Mouse (Mus musculus) large intestine, adult 2 months (tissue): Measurements from ENCODE around the gene Uxt. TPM values are rescaled to one million over a fixed set of nuclear protein-coding genes. Genes with fewer than 3 reads are reported as not detected.

Source experiments
- DNase-seq: peaks from one replicate; pipeline ENCODE4 v3.0.0-alpha.2; 2012; ENCODE audit warnings: low read depth, low spot score
- WGBS: fragments of 180-500 bp; shearing (Covaris S2); methylation state at CpG from one replicate; pipeline ENCODE4 v1.1.7; 2018; 5-methylcytosine and 5-hydroxymethylcytosine counted together
- polyA plus RNA-seq: library from polyadenylated mRNA; depleted of rRNA; stranded (reverse); fragments of >200 nt; gene quantifications from 2 replicates; pipeline ENCODE4 v1.2.3, GENCODE M21; 2012; rRNA removed

The Uxt gene
- polyA plus RNA-seq, result 20.1 and 27.3 TPM in 2 replicates

DNA sequence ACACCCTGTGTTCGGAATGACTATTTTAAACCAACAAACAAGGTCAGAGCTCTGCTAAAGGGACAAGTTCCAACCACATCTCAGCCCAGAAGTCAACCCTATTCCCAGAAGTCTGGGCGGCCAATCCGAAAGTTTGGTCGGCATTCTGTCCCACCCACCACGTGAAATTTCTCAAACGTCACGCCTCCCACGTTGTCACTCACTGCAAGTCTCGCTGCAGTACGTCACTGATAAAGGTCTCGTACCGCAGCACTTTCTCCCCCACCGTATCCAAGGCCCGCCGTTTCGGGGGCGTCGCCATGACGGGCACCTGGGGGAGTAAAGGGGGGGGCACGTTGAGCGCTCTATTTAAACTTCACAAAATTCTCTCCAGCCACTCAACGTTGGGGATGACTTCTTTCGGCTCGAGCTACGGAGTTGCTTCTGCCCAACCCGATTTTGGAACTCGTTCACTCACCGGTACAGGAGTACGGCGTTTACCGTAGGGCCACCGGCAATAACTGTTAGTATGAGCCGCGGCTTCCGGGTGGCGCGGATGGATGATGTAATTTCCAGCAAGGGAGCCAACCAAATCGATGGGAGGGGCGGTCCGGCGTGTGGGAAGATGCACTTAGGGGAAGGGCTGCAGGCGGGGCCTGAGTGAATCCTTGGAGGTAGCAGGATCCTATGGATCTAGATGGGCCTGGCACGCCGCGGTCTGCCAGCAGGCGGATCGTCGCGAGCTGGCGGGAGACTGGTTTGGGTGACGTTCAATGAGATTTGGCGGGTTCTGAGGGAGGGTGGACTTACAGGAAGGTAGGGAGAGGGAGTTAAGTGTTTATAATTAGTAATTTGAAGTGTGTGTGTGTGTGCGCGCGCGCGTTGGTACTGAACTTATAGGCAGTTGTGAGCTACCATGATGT is at the start of gene Uxt:
Gene Uxt, minus strand, starts transcription at position 541 of the 902 bp plus-strand sequence.
- peak; percentile 47 for DNase-seq
- WGBS, result 18% methylated on average over 57 of the region's 57 CpGs

DNA sequence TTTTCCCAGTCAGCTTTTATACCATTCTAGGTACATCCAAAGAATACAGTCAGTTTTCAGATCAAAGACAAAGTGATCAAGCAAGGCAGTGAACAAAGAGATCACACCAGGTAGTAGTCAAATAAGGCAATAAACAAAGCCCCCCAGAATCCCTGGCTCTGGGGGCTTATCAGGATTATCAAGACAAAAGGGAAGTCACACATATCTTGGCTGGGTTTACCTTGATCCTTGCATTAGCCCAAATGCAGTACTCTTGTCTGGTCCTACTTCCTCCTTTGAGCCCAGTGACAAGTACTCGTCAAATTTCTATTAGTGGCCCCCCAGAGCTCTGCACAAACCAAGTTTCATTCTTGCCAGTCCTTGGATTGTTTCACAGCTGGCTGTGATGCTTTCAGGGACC is 19.1 kb upstream of the Uxt start:
- no peak for DNase-seq
- 55% methylated on average over 1 of the region's 1 CpGs for WGBS

DNA sequence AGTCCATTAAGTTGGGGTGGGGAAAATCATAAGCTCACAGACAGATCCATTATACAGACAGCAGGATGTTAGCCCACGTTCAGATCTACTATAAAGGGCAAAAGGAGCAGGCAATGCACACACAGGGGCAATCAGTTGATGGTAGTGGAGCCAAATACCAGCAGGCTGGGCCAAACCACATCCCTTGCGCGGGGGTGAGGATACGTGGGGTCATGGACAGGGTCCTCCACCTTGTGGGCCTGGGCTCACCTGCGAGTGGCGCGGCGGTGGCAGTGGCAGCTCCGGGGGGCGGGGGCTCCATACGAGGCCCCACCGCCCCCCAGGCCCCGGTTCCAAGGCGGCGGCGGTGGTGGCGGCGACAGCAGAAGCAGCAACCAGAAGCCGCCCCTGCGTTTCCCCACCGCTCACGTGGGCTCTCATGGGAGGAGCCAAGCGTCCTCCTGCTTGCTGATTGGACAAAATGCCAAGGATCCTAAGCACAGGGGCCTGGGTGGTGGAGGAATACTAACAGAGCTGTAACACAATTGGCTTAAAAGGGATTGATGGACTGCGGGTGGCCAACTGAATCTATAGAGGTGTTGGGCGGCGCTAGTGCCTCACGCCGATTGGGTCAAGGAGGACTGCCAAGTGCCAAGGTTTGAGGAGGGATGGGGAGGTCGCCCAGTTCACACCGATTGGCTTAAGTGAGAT is 11.5 kb downstream of the Uxt start, which contains the start of gene Elk1:
Gene Elk1, minus strand, starts transcription at position 418 of the 690 bp plus-strand sequence.
- WGBS, result 14% methylated on average over 30 of the region's 30 CpGs
- peak; percentile 51 for DNase-seq

DNA sequence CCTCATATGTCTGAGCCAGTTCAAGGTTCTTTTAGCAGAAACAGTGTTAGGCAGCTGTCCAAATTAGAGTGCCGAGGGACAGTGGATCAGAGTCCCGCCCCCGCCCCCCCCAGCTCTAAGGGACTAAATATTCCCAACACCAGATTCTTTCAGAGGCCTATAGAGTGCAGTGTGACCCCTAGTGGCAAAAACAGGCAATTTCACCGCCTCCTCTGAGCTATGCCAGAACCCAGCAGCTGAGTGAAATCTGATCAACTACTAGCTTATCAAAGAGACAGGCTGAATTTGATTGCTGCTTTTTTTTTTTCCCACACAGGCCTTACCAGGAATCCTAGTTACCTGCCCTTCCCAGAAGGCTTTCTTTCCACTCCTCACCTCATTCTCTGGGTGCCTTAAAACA is 15.8 kb downstream of the Uxt start:
- 13% methylated on average over 4 of the region's 4 CpGs for WGBS
- DNase-seq, result no peak

GRCm38 (mm10) chrX:20931963-20932362 is 29.9 kb downstream of the Uxt start:
- WGBS, result 85% methylated on average over 1 of the region's 1 CpGs
- no peak for DNase-seq

DNA sequence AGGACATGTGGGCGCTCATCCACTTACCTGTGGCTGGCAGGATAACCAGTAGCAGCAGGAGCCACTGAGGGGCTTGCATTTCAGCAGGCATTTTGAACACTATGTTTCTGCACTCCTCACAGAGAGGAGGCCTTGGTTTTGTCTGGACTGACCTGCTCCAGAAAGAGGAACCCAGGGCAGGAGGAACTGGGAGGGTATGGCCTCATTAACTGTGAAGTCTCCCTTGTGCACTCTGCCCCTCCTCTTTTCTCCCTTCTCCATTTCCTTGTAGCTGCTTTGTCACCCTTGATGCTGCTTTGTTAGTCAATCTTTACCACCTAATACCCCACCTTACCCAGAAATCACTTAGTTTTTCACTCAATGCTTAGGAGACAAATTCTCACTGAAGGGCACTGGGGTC is 30.5 kb downstream of the Uxt start, which contains the start of gene Cfp:
Gene Cfp, minus strand, starts transcription at position 192 of the 400 bp plus-strand sequence.
- DNase-seq, result no peak
- 79% methylated on average over 1 of the region's 1 CpGs for WGBS

DNA sequence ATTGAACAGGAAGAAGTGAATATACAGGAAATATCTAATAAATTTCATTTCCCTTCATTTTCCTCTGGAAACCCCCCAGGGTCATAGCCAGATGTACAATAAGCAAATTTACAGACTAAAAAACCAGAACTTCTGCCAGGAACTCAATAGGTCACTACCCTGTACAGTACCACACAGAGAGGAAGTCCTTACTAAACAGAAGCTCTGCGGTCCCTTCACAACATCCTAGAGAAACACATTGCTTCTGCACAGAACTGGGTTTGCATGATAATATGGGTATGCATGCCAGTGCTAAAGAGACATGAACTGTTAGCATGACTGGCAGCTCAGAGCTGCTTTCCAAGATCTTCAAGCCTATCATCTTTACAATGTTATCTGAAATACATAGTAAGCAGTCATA is 32.0 kb downstream of the Uxt start:
- no peak for DNase-seq
- 75% methylated on average over 1 of the region's 1 CpGs for WGBS

DNA sequence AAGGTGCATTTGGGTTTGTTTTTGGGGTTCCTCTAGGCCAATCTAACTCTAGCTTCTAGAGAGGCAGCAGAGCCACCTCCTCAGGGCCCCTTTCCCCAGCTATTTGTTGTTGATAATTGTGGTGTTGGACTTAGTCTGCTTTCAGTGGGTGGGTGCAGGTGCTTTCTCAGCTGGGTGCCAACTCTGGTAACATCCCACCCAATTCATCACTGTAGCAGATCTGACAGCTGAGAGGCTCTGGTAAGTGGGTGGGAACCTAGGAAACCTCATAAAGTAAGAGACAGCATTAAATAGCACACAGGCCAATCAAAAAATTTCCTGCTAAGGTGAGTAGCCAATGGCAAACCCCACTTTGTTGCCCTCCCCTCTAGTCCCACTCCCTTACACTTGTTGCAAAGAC is 36.8 kb downstream of the Uxt start:
- no peak for DNase-seq

GRCm38 (mm10) chrX:20923506-20923905 is 38.3 kb downstream of the Uxt start:
- WGBS, result 64% methylated on average over 1 of the region's 1 CpGs
- no peak for DNase-seq

GRCm38 (mm10) chrX:20921366-20921765 is 40.5 kb downstream of the Uxt start:
- 40% methylated on average over 5 of the region's 5 CpGs for WGBS
- no peak for DNase-seq

- peak; percentile 8 for DNase-seq
- WGBS, result 31% methylated on average over 36 of the region's 44 CpGs
These were observed 40.9 kb downstream of the Uxt start, which contains the start of gene Syn1 for GRCm38 (mm10) chrX:20920844-20921364. Gene Syn1, minus strand, starts transcription at chrX:20921004.

DNA sequence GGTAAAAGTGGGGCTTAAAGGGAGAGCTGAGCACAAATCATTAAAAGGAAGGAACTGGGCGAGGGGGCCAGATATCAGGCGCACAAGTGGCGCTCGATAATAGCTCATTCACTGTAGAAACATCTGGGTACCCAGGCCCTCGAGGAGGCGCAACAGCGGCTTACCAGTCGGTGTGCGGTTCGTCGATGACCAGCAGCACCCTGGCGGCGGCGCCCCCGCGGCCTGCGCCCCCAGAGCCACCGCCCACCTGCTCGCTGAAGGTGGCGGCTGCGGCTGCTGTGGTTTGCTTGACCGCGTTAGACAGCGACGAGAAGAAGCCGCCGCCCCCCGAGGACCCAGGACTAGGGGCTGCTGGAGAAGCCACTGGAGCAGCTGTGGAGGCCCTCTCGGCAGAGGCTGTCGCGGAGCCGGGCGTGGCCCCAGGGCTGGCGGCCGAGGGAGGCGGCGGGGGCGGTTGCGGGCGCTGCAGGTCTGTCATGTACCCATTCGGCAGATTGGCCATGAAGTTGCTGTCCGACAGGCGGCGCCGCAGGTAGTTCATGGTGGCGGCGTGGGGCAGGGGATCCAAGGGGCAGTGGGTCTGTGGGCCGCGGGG is 41.5 kb downstream of the Uxt start:
- 19% methylated on average over 49 of the region's 49 CpGs for WGBS
- no peak for DNase-seq

GRCm38 (mm10) chrX:20915075-20915474 is 46.7 kb downstream of the Uxt start:
- DNase-seq, result no peak

- 83% methylated on average over 6 of the region's 6 CpGs for WGBS
- no peak for DNase-seq
These were observed 48.1 kb downstream of the Uxt start for GRCm38 (mm10) chrX:20913726-20914125.

DNA sequence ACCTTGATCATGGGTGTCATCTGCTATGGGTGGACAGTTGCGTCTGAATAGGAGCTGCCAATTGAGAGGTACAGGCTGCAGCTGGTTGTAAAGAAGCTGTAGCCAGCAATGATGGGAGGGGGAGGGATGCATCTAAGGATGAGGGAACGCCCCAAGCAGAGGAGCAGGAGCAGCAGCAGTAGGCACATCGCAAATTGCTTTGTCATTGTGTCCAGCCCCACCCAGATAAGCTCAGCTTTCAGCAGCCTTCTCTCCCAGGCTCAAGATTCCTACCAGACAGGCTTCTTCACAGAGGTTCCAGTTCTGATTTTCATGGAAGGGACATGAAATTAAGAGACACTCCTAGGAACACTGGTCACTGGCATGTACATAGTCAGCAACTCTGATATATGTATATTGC is 51.7 kb downstream of the Uxt start:
- 21% methylated on average over 3 of the region's 3 CpGs for WGBS
- no peak for DNase-seq

Other genes starting within 250 kb of the Uxt start
- gene Araf, start 164.2 kb downstream of the Uxt start, polyA plus RNA-seq, result 117 and 143 TPM in 2 replicates
- gene Timp1, start 91.9 kb downstream of the Uxt start, polyA plus RNA-seq, result 3.7 and 5.5 TPM in 2 replicates
- gene Syn1, start 41.0 kb downstream of the Uxt start, polyA plus RNA-seq, result 0.77 and 1.2 TPM in 2 replicates
- 13.5 and 14.7 TPM in 2 replicates for gene Cfp, start 30.5 kb downstream of the Uxt start, polyA plus RNA-seq
- 3.2 and 5.2 TPM in 2 replicates for gene Elk1, start 11.4 kb downstream of the Uxt start, polyA plus RNA-seq
- 0.47 and 1.2 TPM in 2 replicates for gene Zfp182, start 100.3 kb upstream of the Uxt start, polyA plus RNA-seq
- not detected in 2 replicates for gene Spaca5, start 106.4 kb upstream of the Uxt start, polyA plus RNA-seq
- not detected in 2 replicates for gene Zfp300, start 127.5 kb upstream of the Uxt start, polyA plus RNA-seq
- not detected in 2 replicates for gene Ssxa1, start 153.8 kb upstream of the Uxt start, polyA plus RNA-seq
- gene Gm21876, start 213.6 kb upstream of the Uxt start, polyA plus RNA-seq, result not detected in 2 replicates